Mouse (Mus musculus): ENCODE data around the gene Bap1.

GRCm38 (mm10) chr14:31269456-31270100 lies 18.3 kb downstream of the Bap1 start:
- no peak for TF ChIP-seq CTCF (IDR thresholded peaks at IDR 0.05; ENCODE audit: low read depth)
- no peak for TF ChIP-seq EP300 (IDR thresholded peaks at IDR 0.05; ENCODE audit: low read depth)

Measured in liver, embryonic 14.5 days (tissue).